Mouse (Mus musculus): ENCODE measurements at regions not wholly inside any gene's neighbourhood (a gene's known extent, or its start where the extent isn't known, plus 50 kb on each side); places are given as distances from the start of the nearest gene placed in this dataset.

GRCm38 (mm10) chr14:9191664-9192063 lies 525.6 kb upstream of the 4930452B06Rik start:
- DNase-seq (ENCODE audit: low read depth, low spot score), result no peak

GRCm38 (mm10) chr14:9161336-9161735 lies 495.3 kb upstream of the 4930452B06Rik start:
- DNase-seq (ENCODE audit: low read depth, low spot score), result no peak

- DNase-seq (ENCODE audit: low read depth, low spot score), result no peak
Observed at GRCm38 (mm10) chr14:9157941-9158340, 491.9 kb upstream of the 4930452B06Rik start.

DNA sequence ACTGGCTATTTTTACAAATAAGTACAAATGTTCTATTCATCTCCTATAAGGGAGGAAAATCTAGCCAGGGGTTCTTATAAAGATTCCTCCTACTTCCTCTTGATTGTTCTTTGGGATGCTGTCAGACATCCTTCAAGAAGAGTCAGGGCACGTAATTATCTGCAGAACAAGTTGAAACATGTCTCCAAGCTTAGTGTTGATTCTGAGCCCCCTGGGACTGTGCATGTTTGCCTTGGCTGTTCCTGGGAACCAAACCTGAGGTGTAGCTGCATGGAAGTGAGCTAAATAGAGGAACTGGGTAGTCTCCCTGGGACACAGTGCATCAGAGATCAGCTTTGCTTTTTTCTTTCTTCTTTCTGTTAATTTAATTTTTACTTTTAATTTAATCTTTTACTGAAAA lies 484.8 kb upstream of the 4930452B06Rik start:
- no peak for DNase-seq (ENCODE audit: low read depth, low spot score)

- no peak for DNase-seq (ENCODE audit: low read depth, low spot score)
Observed at GRCm38 (mm10) chr14:9146595-9147219, 480.7 kb upstream of the 4930452B06Rik start.

DNA sequence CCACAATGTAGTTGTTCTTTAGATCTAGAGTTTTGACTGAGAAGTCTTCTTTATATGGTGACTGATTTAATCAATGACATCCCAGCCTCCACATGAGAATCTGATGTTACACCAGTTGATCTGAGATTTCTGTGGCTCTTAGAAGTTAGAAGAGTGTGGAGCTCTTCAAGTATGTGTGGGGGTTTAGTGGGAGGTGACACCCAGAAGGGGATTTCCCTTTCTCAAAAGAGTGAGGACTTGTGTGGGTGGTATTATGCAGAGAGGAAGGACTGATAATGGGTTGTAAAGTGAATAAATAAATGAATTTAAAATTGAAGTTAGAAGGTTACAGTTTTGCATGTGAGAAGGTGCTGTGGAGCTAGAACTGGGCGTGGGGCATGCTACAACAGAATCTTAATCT lies 439.7 kb upstream of the 4930452B06Rik start:
- DNase-seq (ENCODE audit: low read depth, low spot score), result no peak

GRCm38 (mm10) chr14:9089625-9090326 lies 423.7 kb upstream of the 4930452B06Rik start:
- DNase-seq (ENCODE audit: low read depth, low spot score), result no peak

- DNase-seq (ENCODE audit: low read depth, low spot score), result no peak
Observed at GRCm38 (mm10) chr14:9087103-9087502, 421.1 kb upstream of the 4930452B06Rik start.

DNA sequence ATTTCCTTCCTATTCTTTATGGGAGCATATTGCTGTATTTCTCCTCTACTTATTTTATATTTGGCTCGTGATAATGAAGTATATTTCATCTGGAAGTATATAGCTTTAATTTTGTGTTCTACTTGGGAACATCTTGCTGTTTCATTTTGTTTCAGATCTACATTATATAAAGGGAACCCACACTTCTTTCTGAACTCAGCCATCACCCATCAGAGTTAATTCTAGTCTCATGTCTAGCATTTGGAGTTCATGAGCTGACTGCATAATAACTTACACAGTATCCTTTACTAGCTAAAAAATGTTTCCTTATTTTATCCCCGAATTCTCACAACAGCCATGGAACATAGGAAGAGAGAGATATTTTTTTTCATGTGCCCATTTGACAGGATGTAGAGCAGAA lies 413.6 kb upstream of the 4930452B06Rik start:
- DNase-seq (ENCODE audit: low read depth, low spot score), result no peak

DNA sequence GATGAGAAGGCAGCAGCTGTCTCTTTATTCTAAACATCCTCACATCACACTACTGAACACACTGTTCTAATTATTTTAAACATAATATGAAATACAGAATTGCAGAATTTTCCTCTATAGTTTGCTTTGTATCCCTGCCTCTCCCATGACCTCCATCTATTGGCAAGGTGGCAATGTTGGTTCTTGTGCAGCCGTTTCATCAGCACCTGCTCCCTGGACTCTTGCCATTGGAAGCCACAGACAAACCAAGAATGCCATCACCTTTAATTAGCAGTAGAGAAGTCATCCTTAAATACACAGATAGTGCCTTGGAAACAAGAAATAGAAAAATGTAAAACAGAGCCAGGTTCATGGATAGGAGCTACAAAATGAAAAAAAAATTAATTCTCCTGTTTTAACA lies 413.0 kb upstream of the 4930452B06Rik start:
- no peak for DNase-seq (ENCODE audit: low read depth, low spot score)

DNA sequence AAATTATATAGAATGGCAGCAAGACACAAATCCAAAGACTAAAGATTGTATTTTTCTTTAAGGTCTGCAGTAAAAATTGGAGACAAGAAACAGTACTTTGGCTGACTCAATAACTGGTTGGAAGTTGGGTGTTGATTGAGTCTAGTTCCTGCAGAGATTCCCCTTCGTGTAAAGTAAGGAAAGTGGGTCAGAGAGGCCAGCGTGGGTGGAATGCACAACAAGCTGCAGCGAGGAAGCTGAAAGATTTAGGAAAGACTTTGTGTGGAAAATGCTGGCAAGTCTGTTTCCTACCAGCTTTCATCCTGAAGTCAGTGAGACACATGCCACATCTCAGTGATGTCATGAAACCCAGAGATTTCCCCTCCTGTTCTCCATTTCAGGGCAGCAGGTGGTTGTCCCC lies 405.1 kb upstream of the 4930452B06Rik start:
- DNase-seq (ENCODE audit: low read depth, low spot score), result no peak

GRCm38 (mm10) chr14:9060058-9060457 lies 394.0 kb upstream of the 4930452B06Rik start:
- no peak for DNase-seq (ENCODE audit: low read depth, low spot score)

DNA sequence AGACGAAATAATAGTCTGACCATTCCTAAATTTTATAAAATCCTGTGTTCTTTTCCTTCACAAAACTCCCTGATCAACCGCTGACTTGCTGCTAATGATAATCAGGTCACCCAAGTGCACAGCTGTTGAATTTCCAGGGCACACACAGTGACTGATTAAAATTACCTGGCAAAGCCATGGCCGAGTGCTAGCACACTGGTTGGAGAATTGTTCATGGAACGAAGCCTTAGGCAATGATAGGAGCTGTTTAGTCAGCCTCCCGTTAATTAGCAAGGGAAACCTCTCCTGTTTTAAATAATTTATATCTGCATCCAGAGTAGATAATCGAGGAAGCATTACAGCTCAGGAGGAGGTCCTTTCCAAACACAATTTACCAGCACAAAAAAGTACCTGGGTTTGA lies 362.8 kb upstream of the 4930452B06Rik start:
- no peak for DNase-seq (ENCODE audit: low read depth, low spot score)

DNA sequence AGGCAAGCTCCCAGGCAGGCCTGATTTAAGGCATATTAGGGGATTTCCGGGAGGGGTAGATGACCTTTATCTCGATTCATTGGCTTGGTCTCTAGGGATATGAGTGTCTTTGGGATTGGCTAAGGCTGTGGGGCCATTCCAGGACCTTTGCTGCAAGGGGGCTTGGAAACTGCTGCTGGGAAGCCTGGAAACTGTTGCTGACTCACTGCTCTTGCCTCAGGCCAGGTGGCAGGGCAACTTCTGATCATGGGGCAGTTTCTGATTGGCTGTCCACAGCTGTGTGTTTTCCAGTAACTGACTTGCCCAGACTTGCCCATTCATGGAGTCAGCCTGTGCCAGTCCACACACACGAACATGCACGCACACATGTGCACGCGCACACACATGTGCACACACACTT lies 349.8 kb upstream of the 4930452B06Rik start:
- no peak for DNase-seq (ENCODE audit: low read depth, low spot score)

DNA sequence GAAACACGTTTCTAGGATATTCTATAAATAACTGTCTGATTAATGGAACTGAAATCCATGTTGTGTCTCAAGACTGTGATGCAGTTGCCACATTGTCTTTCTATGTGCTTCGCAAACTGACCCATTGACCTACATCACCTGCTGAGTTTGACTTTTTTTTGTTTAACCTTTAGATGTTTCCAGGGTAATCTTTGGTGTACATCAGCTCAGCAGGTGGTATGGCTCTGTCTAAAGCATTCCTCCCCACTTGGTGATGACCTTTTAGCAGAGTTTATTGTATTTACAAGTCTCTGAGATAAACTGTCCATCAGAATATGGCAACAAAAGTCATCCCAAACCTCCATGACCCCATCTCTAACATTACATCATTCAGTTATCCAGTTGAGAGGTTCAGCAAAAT lies 337.0 kb upstream of the 4930452B06Rik start:
- DNase-seq (ENCODE audit: low read depth, low spot score), result no peak

DNA sequence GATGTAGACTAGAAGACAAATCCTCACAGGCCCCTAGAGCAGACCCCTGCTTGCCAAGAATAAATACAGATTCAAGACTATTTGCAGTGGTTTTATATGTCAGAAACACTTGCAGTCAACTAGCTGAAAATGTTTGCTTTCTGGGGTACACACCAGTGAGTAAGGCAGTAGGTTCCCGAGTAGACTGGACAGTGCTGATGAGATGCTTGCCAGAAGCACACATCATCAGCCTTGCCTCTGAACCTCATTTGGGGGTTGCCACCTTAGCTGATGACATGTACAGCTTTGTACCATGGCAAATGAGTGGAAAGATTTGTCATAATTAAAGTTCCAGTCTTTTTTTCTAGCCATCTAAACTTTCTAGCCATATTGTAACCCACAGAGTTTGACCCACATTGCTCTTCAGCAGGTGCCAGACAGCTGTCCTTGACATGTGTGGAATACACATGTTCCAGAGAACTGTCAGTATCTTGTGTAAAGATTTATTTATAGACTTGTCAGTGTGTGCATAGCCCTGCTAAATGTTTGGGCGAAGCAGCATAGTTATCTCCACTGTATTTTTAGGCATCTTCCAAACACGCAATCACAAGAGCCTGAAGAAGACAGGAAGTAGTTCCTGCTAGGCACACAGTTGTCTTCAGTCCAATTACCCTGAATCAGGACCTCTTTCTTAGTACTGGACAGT lies 334.5 kb upstream of the 4930452B06Rik start:
- DNase-seq (ENCODE audit: low read depth, low spot score), result no peak

GRCm38 (mm10) chr14:8999815-9000214 lies 333.8 kb upstream of the 4930452B06Rik start:
- no peak for DNase-seq (ENCODE audit: low read depth, low spot score)

DNA sequence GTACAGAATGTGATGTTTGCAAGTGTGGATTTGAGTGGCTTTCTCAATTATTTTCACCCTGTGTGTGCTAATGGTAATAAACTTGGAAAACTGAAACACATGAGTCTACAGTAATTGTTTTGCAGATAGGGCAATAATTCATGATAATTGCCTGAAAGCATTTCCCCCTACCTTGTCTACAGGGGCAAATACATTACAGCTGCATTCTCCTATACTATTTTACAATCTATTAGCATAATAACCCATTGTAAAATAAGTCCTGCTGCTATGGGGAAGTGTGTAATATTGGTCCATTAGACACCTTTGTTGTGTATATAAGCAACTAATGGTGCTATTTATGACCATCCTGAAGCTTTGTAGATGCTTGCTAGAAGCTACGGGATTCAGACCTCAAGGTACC lies 327.4 kb upstream of the 4930452B06Rik start:
- no peak for DNase-seq (ENCODE audit: low read depth, low spot score)

DNA sequence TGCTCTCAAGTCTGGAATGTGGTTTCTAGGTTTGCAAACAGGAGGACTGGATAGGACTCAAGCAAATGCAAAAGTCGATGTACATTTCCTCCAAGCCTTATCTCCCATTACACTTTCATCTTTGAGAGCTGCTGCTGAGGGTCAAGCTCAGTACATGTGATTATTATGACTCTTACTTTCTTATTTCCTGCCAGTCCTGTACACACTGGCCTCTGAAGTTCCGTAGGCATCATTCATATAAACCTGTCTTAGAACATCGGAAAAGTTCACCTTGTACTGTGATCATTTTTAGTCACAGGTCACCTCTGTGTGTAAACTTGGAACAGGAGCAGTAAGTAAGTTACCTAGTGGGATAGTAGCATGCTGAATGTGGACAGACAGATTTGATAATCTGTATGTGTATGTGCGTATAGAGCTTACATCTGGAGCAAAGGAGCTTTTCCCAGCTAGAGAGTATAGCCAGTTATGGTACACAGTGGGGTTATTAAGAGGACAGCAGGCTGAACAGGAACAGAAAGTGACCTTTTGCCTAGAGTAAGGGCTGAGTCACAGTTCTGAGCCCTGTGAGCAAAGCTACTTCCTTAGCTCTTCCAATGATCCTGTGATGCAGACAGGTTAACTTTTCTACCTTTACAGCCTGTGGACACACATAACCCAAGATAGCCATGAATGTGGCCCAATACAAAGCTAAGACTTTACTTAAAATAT lies 319.2 kb upstream of the 4930452B06Rik start:
- DNase-seq (ENCODE audit: low read depth, low spot score), result no peak

- DNase-seq (ENCODE audit: low read depth, low spot score), result no peak
Observed at GRCm38 (mm10) chr14:8961554-8961953, 295.5 kb upstream of the 4930452B06Rik start.

DNA sequence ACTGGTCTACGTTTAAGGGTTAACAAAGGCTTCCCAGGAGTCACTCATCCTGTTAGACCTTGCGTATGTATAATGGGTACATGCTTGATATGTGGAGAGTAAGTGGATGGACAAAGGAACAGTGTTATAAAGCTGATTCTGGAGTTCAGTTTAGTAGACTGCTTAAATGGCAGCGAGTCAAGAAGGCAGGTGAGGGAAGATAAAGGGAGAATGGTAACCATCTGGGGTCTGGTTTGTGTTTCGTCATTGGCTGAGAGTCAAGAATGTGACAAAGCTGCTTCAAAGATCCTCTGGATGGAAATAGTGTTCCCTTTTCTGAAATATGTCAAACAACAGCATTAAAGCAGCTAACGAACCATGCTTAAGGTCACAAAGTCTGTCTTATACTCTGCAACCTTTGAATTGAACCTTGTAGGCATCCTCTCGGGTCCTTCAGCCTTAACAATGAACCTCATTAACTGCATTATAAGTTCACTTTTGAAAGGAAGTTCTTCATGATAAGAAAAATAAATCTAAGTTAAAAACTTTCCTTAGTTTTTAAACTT lies 286.9 kb upstream of the 4930452B06Rik start:
- no peak for DNase-seq (ENCODE audit: low read depth, low spot score)

DNA sequence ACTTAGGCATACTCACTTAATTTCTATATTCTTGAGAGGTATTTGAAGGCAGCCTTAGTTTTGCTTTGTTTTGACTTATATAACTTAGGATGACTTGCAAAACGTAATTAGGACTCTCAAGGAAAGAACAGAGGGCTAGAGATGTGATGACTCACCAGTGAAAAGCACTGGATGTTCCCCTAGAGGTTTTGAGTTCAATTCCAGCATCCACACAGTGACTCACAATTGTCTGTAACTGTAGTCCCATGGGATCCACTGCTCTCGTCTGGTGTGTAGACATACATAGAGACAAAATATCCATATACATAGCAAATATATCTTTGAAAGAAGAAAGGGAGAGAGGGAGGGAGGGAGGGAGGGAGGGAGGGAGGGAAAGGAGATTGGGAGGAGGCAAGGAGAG lies 282.7 kb upstream of the 4930452B06Rik start:
- no peak for DNase-seq (ENCODE audit: low read depth, low spot score)
